Mouse (Mus musculus): ENCODE results near the gene Zfp654. TPM values are rescaled to one million over a fixed set of nuclear protein-coding genes. Genes with fewer than 3 reads are reported as not detected.
A peak's percentile ranks its signal among the peaks of the same experiment; 100 is the strongest.

Zfp654 gene
- polyA plus RNA-seq, 1 experiment from 2014 or later = 5.8 TPM

- ATAC-seq (replicated peaks; ENCODE audit: low FRiP score) = 0 out of 2 replicates have a peak, but pooled peaks have one; percentile 49
- Histone ChIP-seq H3K4me2 (no peak overlapping the region), H3K4me1 (no peaks in the 10 kb centered on the region), H3K9ac (no peak overlapping the region), H3K4me3 (replicated peaks) (no peak overlapping the region), H3K36me3 (peaks cover 15% of the 10 kb centered on the region), H3K27me3 (no peaks in the 10 kb centered on the region), H3K9me3 (replicated peaks) (0 out of 2 replicates have a peak, but pooled peaks cover 6% of the 10 kb centered on the region), H3K27ac (no peak overlapping the region)
- WGBS = 50% methylated on average over 3 of the region's 3 CpGs
These were observed 48.4 kb downstream of the Zfp654 start for GRCm38 (mm10) chr16:64803041-64803440.

GRCm38 (mm10) chr16:64801638-64802037 lies 49.8 kb downstream of the Zfp654 start:
- no peak overlapping the region for H3K4me2 ChIP-seq
- peaks cover 15% of the 10 kb centered on the region for H3K36me3 ChIP-seq
- 0 out of 2 replicates have a peak, but pooled peaks cover 6% of the 10 kb centered on the region for H3K9me3 ChIP-seq (replicated peaks)
- H3K4me1 ChIP-seq = no peaks in the 10 kb centered on the region
- ATAC-seq (replicated peaks; ENCODE audit: low FRiP score) = no peak
- H3K27me3 ChIP-seq = no peaks in the 10 kb centered on the region
- no peak overlapping the region for H3K27ac ChIP-seq
- H3K9ac ChIP-seq = no peak overlapping the region
- H3K4me3 ChIP-seq (replicated peaks) = no peak overlapping the region

- 85% methylated on average over 5 of the region's 5 CpGs for WGBS
- Histone ChIP-seq H3K4me2 (no peak overlapping the region), H3K9me3 (replicated peaks) (0 out of 2 replicates have a peak, but pooled peaks cover 4% of the 10 kb centered on the region), H3K9ac (no peak overlapping the region), H3K36me3 (peaks cover 9% of the 10 kb centered on the region), H3K27ac (no peak overlapping the region), H3K4me3 (replicated peaks) (no peak overlapping the region), H3K27me3 (no peaks in the 10 kb centered on the region), H3K4me1 (no peaks in the 10 kb centered on the region)
- no peak for ATAC-seq (replicated peaks; ENCODE audit: low FRiP score)
These were observed 51.1 kb downstream of the Zfp654 start for GRCm38 (mm10) chr16:64800393-64800792.

- no peak for ATAC-seq (replicated peaks; ENCODE audit: low FRiP score)
- 65% methylated on average over 2 of the region's 2 CpGs for WGBS
- H3K27ac ChIP-seq = no peak overlapping the region
These were observed 56.6 kb downstream of the Zfp654 start for GRCm38 (mm10) chr16:64794802-64795201.

GRCm38 (mm10) chr16:64789706-64790105 lies 61.7 kb downstream of the Zfp654 start:
- H3K4me1 ChIP-seq = no peaks in the 10 kb centered on the region
- no peak overlapping the region for H3K27ac ChIP-seq
- ATAC-seq (replicated peaks; ENCODE audit: low FRiP score) = no peak
- no peaks in the 10 kb centered on the region for H3K9me3 ChIP-seq (replicated peaks)
- H3K4me3 ChIP-seq (replicated peaks) = no peak overlapping the region
- H3K4me2 ChIP-seq = no peak overlapping the region
- H3K36me3 ChIP-seq = peaks cover 23% of the 10 kb centered on the region
- WGBS = 96% methylated on average over 3 of the region's 3 CpGs
- H3K9ac ChIP-seq = no peak overlapping the region
- no peaks in the 10 kb centered on the region for H3K27me3 ChIP-seq

More at GRCm38 (mm10) chr16:64794802-64795201, 56.6 kb downstream of the Zfp654 start:
- no peaks in the 10 kb centered on the region for H3K9me3 ChIP-seq (replicated peaks)
- H3K36me3 ChIP-seq = no peaks in the 10 kb centered on the region
- H3K4me3 ChIP-seq (replicated peaks) = no peak overlapping the region
- no peaks in the 10 kb centered on the region for H3K27me3 ChIP-seq
- H3K9ac ChIP-seq = no peak overlapping the region
- H3K4me1 ChIP-seq = no peaks in the 10 kb centered on the region
- H3K4me2 ChIP-seq = no peak overlapping the region

- Histone ChIP-seq H3K4me2 (no peak overlapping the region), H3K4me3 (replicated peaks) (no peak overlapping the region), H3K27ac (no peak overlapping the region), H3K4me1 (no peaks in the 10 kb centered on the region), H3K36me3 (peaks cover 5% of the 10 kb centered on the region; the same call in 1 of the 2 replicates), H3K27me3 (no peaks in the 10 kb centered on the region), H3K9me3 (replicated peaks) (no peaks in the 10 kb centered on the region), H3K9ac (no peak overlapping the region)
- ATAC-seq (replicated peaks; ENCODE audit: low FRiP score) = no peak
- 80% methylated on average over 1 of the region's 1 CpGs for WGBS
These were observed 75.9 kb downstream of the Zfp654 start for GRCm38 (mm10) chr16:64775516-64775915.

GRCm38 (mm10) chr16:64771431-64771818 lies 80.0 kb downstream of the Zfp654 start:
- Histone ChIP-seq H3K4me1 (peaks cover 6% of the 10 kb centered on the region; the same call in 1 of the 2 replicates), H3K4me3 (replicated peaks) (peak overlapping the region; percentile 86), H3K4me2 (peak overlapping the region; percentile 56), H3K27ac (0 out of 2 replicates have a peak overlapping the region, but pooled peaks have one; percentile 88), H3K9me3 (replicated peaks) (no peaks in the 10 kb centered on the region), H3K27me3 (no peaks in the 10 kb centered on the region), H3K36me3 (peaks cover 6% of the 10 kb centered on the region), H3K9ac (no peak overlapping the region)
- no peak for ATAC-seq (replicated peaks; ENCODE audit: low FRiP score)
- WGBS = 88% methylated on average over 2 of the region's 2 CpGs

GRCm38 (mm10) chr16:64770521-64771430 lies 80.7 kb downstream of the Zfp654 start, which contains the start of gene 4930453N24Rik:
Gene 4930453N24Rik, minus strand, starts transcription at chr16:64771161.
- peak; percentile 97 for ATAC-seq (replicated peaks; ENCODE audit: low FRiP score)
- H3K27ac ChIP-seq = peak within 1 kb of the TSS; percentile 88
- peaks cover 13% of the 10 kb centered on the region for H3K36me3 ChIP-seq
- H3K4me2 ChIP-seq = peak within 1 kb of the TSS; percentile 56
- peak within 1 kb of the TSS; percentile 87 for H3K9ac ChIP-seq
- no peaks in the 10 kb centered on the region for H3K9me3 ChIP-seq (replicated peaks)
- H3K4me1 ChIP-seq = peaks cover 6% of the 10 kb centered on the region; the same call in 1 of the 2 replicates
- H3K4me3 ChIP-seq (replicated peaks) = peak within 1 kb of the TSS; percentile 86
- 2% methylated on average over 72 of the region's 72 CpGs for WGBS
- H3K27me3 ChIP-seq = no peaks in the 10 kb centered on the region

- Histone ChIP-seq H3K4me1 (peaks cover 6% of the 10 kb centered on the region; the same call in 1 of the 2 replicates), H3K27ac (no peak overlapping the region), H3K36me3 (peaks cover 45% of the 10 kb centered on the region), H3K9me3 (replicated peaks) (peaks cover 14% of the 10 kb centered on the region), H3K4me2 (no peak overlapping the region), H3K9ac (no peak overlapping the region), H3K4me3 (replicated peaks) (no peak overlapping the region), H3K27me3 (no peaks in the 10 kb centered on the region)
- no peak for ATAC-seq (replicated peaks; ENCODE audit: low FRiP score)
- WGBS = 93% methylated on average over 8 of the region's 8 CpGs
These were observed 84.7 kb downstream of the Zfp654 start for GRCm38 (mm10) chr16:64766696-64767300.

- ATAC-seq (replicated peaks; ENCODE audit: low FRiP score) = no peak
- Histone ChIP-seq H3K36me3 (peaks cover 19% of the 10 kb centered on the region), H3K4me1 (0 out of 2 replicates have a peak, but pooled peaks cover 3% of the 10 kb centered on the region), H3K27me3 (no peaks in the 10 kb centered on the region), H3K27ac (no peak overlapping the region), H3K9me3 (replicated peaks) (peaks cover 17% of the 10 kb centered on the region), H3K4me3 (replicated peaks) (no peak overlapping the region), H3K9ac (no peak overlapping the region), H3K4me2 (no peak overlapping the region)
- 83% methylated on average over 1 of the region's 1 CpGs for WGBS
These were observed 92.2 kb downstream of the Zfp654 start for GRCm38 (mm10) chr16:64759245-64759626.

GRCm38 (mm10) chr16:64758561-64759244 lies 92.7 kb downstream of the Zfp654 start:
- WGBS = 54% methylated on average over 6 of the region's 6 CpGs
- 0 out of 2 replicates have a peak, but pooled peaks cover 3% of the 10 kb centered on the region for H3K4me1 ChIP-seq
- H3K9me3 ChIP-seq (replicated peaks) = peaks cover 17% of the 10 kb centered on the region
- H3K27me3 ChIP-seq = no peaks in the 10 kb centered on the region
- H3K27ac ChIP-seq = no peak overlapping the region
- H3K9ac ChIP-seq = no peak overlapping the region
- peaks cover 16% of the 10 kb centered on the region for H3K36me3 ChIP-seq
- no peak overlapping the region for H3K4me2 ChIP-seq
- no peak overlapping the region for H3K4me3 ChIP-seq (replicated peaks)
- ATAC-seq (replicated peaks; ENCODE audit: low FRiP score) = no peak
